Mouse (Mus musculus): ENCODE measurements around the gene Ckap4. TPM values are rescaled to one million over a fixed set of nuclear protein-coding genes. Genes with fewer than 3 reads are reported as not detected.

Gene Ckap4
- total and polyA plus RNA-seq, 2 experiments from 2014 or later = 50.1 to 66.3 TPM

GRCm38 (mm10) chr10:84549920-84550293 lies 16.0 kb upstream of the Ckap4 start:
- DNase-seq (no peak), ATAC-seq (no peak)
- no peak for TF ChIP-seq CTCF (IDR thresholded peaks at IDR 0.05; ENCODE audit: low read depth)
- Histone ChIP-seq H3K4me1 (ENCODE audit: insufficient read depth) (no peaks in the 10 kb centered on the region), H3K27me3 (ENCODE audit: insufficient read depth, low read length) (no peaks in the 10 kb centered on the region), H3K4me3 (ENCODE audit: low read depth, low read length) (no peak overlapping the region), H3K9ac (no peak overlapping the region), H3K36me3 (ENCODE audit: insufficient read depth) (no peaks in the 10 kb centered on the region), H3K27ac (ENCODE audit: low read depth, low read length) (no peak overlapping the region), H3K4me2 (ENCODE audit: low read depth) (no peak overlapping the region), H3K9me3 (ENCODE audit: low read length) (no peaks in the 10 kb centered on the region)
- 84% methylated on average over 10 of the region's 10 CpGs for WGBS

GRCm38 (mm10) chr10:84549146-84549919 lies 15.5 kb upstream of the Ckap4 start:
- Histone ChIP-seq H3K4me2 (ENCODE audit: low read depth) (no peak overlapping the region), H3K4me3 (ENCODE audit: low read depth, low read length) (no peak overlapping the region), H3K27me3 (ENCODE audit: insufficient read depth, low read length) (no peaks in the 10 kb centered on the region), H3K4me1 (ENCODE audit: insufficient read depth) (no peaks in the 10 kb centered on the region), H3K36me3 (ENCODE audit: insufficient read depth) (no peaks in the 10 kb centered on the region), H3K9me3 (ENCODE audit: low read length) (no peaks in the 10 kb centered on the region), H3K9ac (no peak overlapping the region), H3K27ac (ENCODE audit: low read depth, low read length) (no peak overlapping the region)
- TF ChIP-seq CTCF (IDR thresholded peaks at IDR 0.05; ENCODE audit: low read depth) = no peak
- 81% methylated on average over 17 of the region's 17 CpGs for WGBS
- DNase-seq (no peak), ATAC-seq (no peak)

- Histone ChIP-seq H3K27me3 (ENCODE audit: insufficient read depth, low read length) (no peaks in the 10 kb centered on the region), H3K9me3 (ENCODE audit: low read length) (no peaks in the 10 kb centered on the region), H3K4me1 (ENCODE audit: insufficient read depth) (no peaks in the 10 kb centered on the region), H3K36me3 (ENCODE audit: insufficient read depth) (no peaks in the 10 kb centered on the region), H3K4me2 (ENCODE audit: low read depth) (no peak overlapping the region), H3K4me3 (ENCODE audit: low read depth, low read length) (no peak overlapping the region), H3K9ac (no peak overlapping the region), H3K27ac (ENCODE audit: low read depth, low read length) (no peak overlapping the region)
- no peak for ATAC-seq
- 77% methylated on average over 7 of the region's 7 CpGs for WGBS
- no peak for DNase-seq
- TF ChIP-seq CTCF (IDR thresholded peaks at IDR 0.05; ENCODE audit: low read depth) = no peak
These were observed 11.2 kb upstream of the Ckap4 start for GRCm38 (mm10) chr10:84544841-84545610.

GRCm38 (mm10) chr10:84542802-84543658 lies 9.2 kb upstream of the Ckap4 start:
- Histone ChIP-seq H3K27ac (ENCODE audit: low read depth, low read length) (no peak overlapping the region), H3K9ac (no peak overlapping the region), H3K4me1 (ENCODE audit: insufficient read depth) (no peaks in the 10 kb centered on the region), H3K4me3 (ENCODE audit: low read depth, low read length) (no peak overlapping the region), H3K4me2 (ENCODE audit: low read depth) (no peak overlapping the region), H3K27me3 (ENCODE audit: insufficient read depth, low read length) (no peaks in the 10 kb centered on the region), H3K9me3 (ENCODE audit: low read length) (no peaks in the 10 kb centered on the region), H3K36me3 (ENCODE audit: insufficient read depth) (no peaks in the 10 kb centered on the region)
- 63% methylated on average over 11 of the region's 11 CpGs for whole genome bisulfite sequencing
- DNase-seq (no peak), ATAC-seq (peak; percentile 66)
- peak; percentile 43; the same call in 1 of the 2 replicates for TF ChIP-seq CTCF (IDR thresholded peaks at IDR 0.05; ENCODE audit: low read depth)

- WGBS = 91% methylated on average over 6 of the region's 6 CpGs
- TF ChIP-seq CTCF (IDR thresholded peaks at IDR 0.05; ENCODE audit: low read depth) = no peak
These were observed 5.8 kb upstream of the Ckap4 start for GRCm38 (mm10) chr10:84539651-84540050.

GRCm38 (mm10) chr10:84535859-84536258 lies 2.0 kb upstream of the Ckap4 start:
- Histone ChIP-seq H3K36me3 (ENCODE audit: insufficient read depth) (no peaks in the 10 kb centered on the region), H3K4me3 (ENCODE audit: low read depth, low read length) (no peak overlapping the region), H3K9ac (no peak overlapping the region), H3K4me2 (ENCODE audit: low read depth) (no peak overlapping the region), H3K9me3 (ENCODE audit: low read length) (no peaks in the 10 kb centered on the region), H3K27ac (ENCODE audit: low read depth, low read length) (no peak overlapping the region), H3K27me3 (ENCODE audit: insufficient read depth, low read length) (no peaks in the 10 kb centered on the region), H3K4me1 (ENCODE audit: insufficient read depth) (peaks cover 19% of the 10 kb centered on the region)
- WGBS = 44% methylated on average over 4 of the region's 4 CpGs
- no peak for DNase-seq
- TF ChIP-seq CTCF (IDR thresholded peaks at IDR 0.05; ENCODE audit: low read depth) = no peak
- no peak for ATAC-seq

More at GRCm38 (mm10) chr10:84539651-84540050, 5.8 kb upstream of the Ckap4 start:
- H3K36me3 ChIP-seq (ENCODE audit: insufficient read depth) = no peaks in the 10 kb centered on the region
- ATAC-seq (no peak), DNase-seq (no peak)
- H3K4me2 ChIP-seq (ENCODE audit: low read depth) = no peak overlapping the region
- no peak overlapping the region for H3K27ac ChIP-seq (ENCODE audit: low read depth, low read length)
- no peak overlapping the region for H3K4me3 ChIP-seq (ENCODE audit: low read depth, low read length)
- H3K9ac ChIP-seq = no peak overlapping the region
- no peaks in the 10 kb centered on the region for H3K9me3 ChIP-seq (ENCODE audit: low read length)
- no peaks in the 10 kb centered on the region for H3K4me1 ChIP-seq (ENCODE audit: insufficient read depth)
- H3K27me3 ChIP-seq (ENCODE audit: insufficient read depth, low read length) = no peaks in the 10 kb centered on the region
